Mouse (Mus musculus) myocyte (in vitro differentiated cells): ENCODE results near the gene Gabarap.

Experiments used
- MAX ChIP-seq: IDR thresholded peaks from one replicate; pipeline ENCODE4 v1.6.1; 2011; ENCODE audit warnings: low read depth, mild to moderate bottlenecking, control low read depth
- MYOD1 ChIP-seq, 3 experiments: IDR thresholded peaks; one replicate each; pipeline ENCODE4 v1.6.1; 2011; ENCODE audit warnings: control low read depth in 2 of 3, low read depth in 2 of 3, mild to moderate bottlenecking in 2 of 3, moderate library complexity in 1 of 3; ENCODE audit not compliant: insufficient read length in 2 of 3, control insufficient read depth in 1 of 3
- MYOG ChIP-seq, 3 experiments: IDR thresholded peaks; one replicate each; pipeline ENCODE4 v1.6.1; 2011; ENCODE audit warnings: control low read depth in 2 of 3, low read depth in 2 of 3, mild to moderate bottlenecking in 2 of 3; ENCODE audit not compliant: insufficient read length in 2 of 3, control insufficient read depth in 1 of 3, insufficient read depth in 1 of 3
- POLR2A ChIP-seq: IDR thresholded peaks from one replicate; pipeline ENCODE4 v1.6.1; 2011; ENCODE audit warnings: low read depth, mild to moderate bottlenecking, control low read depth, moderate library complexity; ENCODE audit not compliant: insufficient read length
- POLR2AphosphoS2 ChIP-seq: IDR thresholded peaks from one replicate; pipeline ENCODE4 v1.6.1; 2011; ENCODE audit warnings: low read depth, control low read depth; ENCODE audit not compliant: insufficient read length
- REST ChIP-seq: IDR thresholded peaks from one replicate; pipeline ENCODE4 v1.6.1; 2011; ENCODE audit warnings: mild to moderate bottlenecking, control low read depth, moderate library complexity; ENCODE audit not compliant: insufficient read depth, insufficient read length

- TF ChIP-seq POLR2A = no peak
- no peak for TF ChIP-seq MAX
- no peak for TF ChIP-seq MYOD1 (IDR thresholded peaks at IDR 0.05; ENCODE audit: control insufficient read depth in 1 of 3, insufficient read length in 2 of 3, low read depth in 2 of 3)
- TF ChIP-seq POLR2AphosphoS2 = no peak
- TF ChIP-seq MYOG (IDR thresholded peaks at IDR 0.05; ENCODE audit: control insufficient read depth in 1 of 3, insufficient read depth in 1 of 3, insufficient read length in 2 of 3, low read depth in 2 of 3) = no peak
- no peak for TF ChIP-seq REST
Observed at GRCm38 (mm10) chr11:69994401-69995090, 3.6 kb downstream of the Gabarap start.
